Mouse (Mus musculus) MEL-GATA-1-ER (cell line): ENCODE measurements around the gene Olfr633.
A peak's percentile ranks its signal among the peaks of the same experiment; 100 is the strongest.
"Not testable (repeated sequence)": the region's sequence is repeated elsewhere in the genome, so short reads cannot be mapped to it uniquely, and the experiment has no call there.

ENCODE experiments used
- DNase-seq: peaks from one replicate; pipeline ENCODE4 v3.0.0-alpha.2; 2012; ENCODE audit warnings: low read depth; ENCODE audit errors: extremely low read depth

Olfr633 gene

GRCm38 (mm10) chr7:103944137-103944536 is at the start of gene Olfr633:
Gene Olfr633 (plus strand): TSS chr7:103944437.
- DNase-seq = no peak

DNA sequence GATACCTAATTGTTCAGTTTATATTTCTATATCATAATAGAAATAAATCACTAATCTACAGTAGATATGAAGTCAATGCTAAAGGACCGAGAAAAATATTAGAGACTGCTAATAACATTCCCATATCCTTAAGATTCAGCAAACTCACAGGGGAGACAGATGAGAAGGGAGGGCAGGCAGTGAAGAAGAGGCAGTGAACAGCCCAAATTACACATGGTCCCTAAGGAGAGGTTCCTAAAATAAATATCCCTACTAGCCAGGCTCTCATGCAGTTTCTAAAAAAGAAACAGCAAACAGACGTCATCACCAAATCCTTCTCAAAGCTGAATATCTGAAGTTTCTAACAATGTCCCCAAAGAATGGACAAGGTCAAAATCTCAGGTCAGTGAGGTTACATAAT is 41.0 kb upstream of the Olfr633 start, which contains the start of gene Olfr65:
TSS of gene Olfr65 (plus strand) at position 301 of the 400 bp plus-strand sequence.
- no peak for DNase-seq

GRCm38 (mm10) chr7:103910047-103910446 is 34.2 kb upstream of the Olfr633 start:
- DNase-seq = peak; percentile 80

DNA sequence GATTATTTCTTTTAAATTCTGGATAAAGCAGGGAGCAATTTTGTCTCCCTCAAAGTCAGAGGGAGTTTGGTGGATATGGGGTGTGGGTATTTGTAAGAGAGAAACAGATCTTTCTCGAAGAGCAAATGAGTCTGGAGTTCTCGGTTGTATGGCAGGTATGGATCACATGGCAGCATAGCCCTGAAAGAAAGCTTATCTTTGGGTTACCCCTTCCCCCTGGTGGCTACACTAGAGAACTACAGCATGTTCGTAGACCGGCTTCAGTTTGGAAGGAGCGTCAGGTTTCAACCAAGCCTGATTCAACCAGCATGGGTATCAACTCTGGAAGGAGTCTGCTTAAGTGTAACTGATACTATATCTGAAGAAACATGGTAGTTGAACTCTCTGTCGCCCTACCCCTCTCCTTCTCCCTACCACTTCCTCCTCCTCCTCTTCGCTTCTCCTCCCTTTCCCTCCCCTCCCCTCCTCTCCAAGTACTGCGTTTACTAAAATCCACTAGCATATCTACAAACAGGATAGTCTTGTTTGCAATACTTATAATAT is 31.2 kb upstream of the Olfr633 start:
- DNase-seq = peak; percentile 46

GRCm38 (mm10) chr7:103915338-103915737 is 28.9 kb upstream of the Olfr633 start:
- no peak for DNase-seq

GRCm38 (mm10) chr7:103928525-103928924 is 15.7 kb upstream of the Olfr633 start, which contains the start of gene Olfr631:
Gene Olfr631 (plus strand): TSS chr7:103928825.
- no peak for DNase-seq

GRCm38 (mm10) chr7:103934264-103934663 is 10.0 kb upstream of the Olfr633 start, which contains the start of gene Olfr632:
Gene Olfr632 (plus strand): TSS chr7:103934347.
- DNase-seq = no peak

- peak; percentile 33 for DNase-seq
Observed at GRCm38 (mm10) chr7:103942730-103943129, 1.5 kb upstream of the Olfr633 start.

GRCm38 (mm10) chr7:103966873-103967272 is 22.6 kb downstream of the Olfr633 start:
- not testable (repeated sequence) for DNase-seq

DNA sequence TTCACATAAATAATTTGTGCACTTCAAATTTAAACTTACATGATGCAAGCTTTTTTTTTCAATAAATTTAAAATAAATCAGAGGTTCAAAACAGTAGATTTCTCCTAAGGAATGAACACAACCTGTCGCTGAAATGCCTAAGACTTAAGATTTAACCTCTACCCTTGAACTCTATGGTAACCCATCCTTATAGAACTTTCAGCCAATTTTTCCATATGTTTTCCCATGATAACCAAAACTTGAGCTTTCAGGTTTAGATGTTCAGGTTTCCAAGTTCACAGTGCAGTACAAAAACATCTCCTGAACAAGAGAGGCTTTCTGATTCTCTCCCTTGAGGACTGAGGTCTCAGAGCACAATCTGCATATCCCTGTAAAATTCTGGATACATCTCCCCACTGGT is 26.6 kb downstream of the Olfr633 start, which contains the start of gene Olfr635:
TSS of gene Olfr635 (plus strand) at position 301 of the 400 bp plus-strand sequence.
- DNase-seq = no peak

DNA sequence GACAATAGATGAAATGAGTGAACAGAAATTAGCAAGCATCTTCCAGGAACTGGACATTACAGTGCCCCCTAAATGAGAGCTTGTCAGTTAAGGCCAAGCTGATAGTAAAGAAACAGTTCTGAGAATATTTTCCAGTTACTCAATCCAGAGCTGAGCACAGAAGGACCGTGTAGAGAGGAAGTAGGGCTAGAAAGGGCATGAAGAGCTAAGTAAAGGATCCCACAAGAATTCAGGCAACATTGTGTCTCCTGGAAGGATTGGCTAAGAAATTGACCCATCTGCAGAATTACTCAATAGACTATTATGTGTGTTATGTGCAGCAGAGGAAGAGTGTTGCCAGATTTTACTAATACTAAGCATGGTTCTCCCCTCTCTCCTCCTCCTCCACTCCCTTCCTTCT is 27.5 kb downstream of the Olfr633 start:
- no peak for DNase-seq

DNA sequence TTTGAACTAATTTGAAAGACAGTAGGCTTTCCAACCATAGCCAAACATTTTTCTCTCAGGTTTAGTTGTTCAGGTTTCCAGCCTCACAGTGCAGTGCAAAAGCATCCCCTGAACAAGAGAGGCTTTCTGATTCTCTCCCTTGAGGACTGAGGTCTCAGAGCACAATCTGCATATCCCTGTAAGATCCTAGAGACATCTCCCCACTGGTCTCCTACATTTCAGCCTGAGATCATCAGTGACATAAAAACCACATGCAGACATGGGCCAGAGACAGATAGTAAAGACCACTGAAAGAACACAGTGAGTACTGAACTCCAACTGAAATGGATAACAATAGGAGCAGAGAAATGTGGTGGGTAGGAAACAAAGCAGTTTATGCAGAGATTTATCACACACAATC is 54.2 kb downstream of the Olfr633 start, which contains the start of gene Olfr638:
TSS of gene Olfr638 (plus strand) at position 301 of the 400 bp plus-strand sequence.
- DNase-seq = no peak
